Mouse (Mus musculus) CH12.LX (cell line): ENCODE measurements at regions not wholly inside any gene's neighbourhood (a gene's known extent, or its start where the extent isn't known, plus 50 kb on each side); places are given as distances from the start of the nearest gene placed in this dataset.

ENCODE experiments used
- DNase-seq: peaks from one replicate; pipeline ENCODE4 v3.0.0-alpha.2; 2013; ENCODE audit errors: extremely low read depth
- H3K27ac ChIP-seq: 2 replicates; pipeline ENCODE4 v1.5.1; 2012; ENCODE audit warnings: low read depth, mild to moderate bottlenecking, control low read depth, moderate library complexity; ENCODE audit not compliant: insufficient read depth
- H3K27me3 ChIP-seq: replicated peaks from 2 replicates; pipeline ENCODE3; 2012; ENCODE audit warnings: inconsistent platforms
- H3K36me3 ChIP-seq, 2 experiments: replicated peaks in 1 of 2; 2 replicates each; pipeline versions ENCODE3 to v1.6.1; 2012; ENCODE audit warnings: inconsistent platforms in 1 of 2, low read length in 1 of 2, mild to moderate bottlenecking in 1 of 2, mixed read lengths in 1 of 2, moderate library complexity in 1 of 2; ENCODE audit not compliant: control insufficient read depth in 1 of 2, insufficient read depth in 1 of 2
- H3K4me1 ChIP-seq, 2 experiments: 2 replicates each; pipeline ENCODE4 v1.6.1; 2012; ENCODE audit warnings: inconsistent platforms in 1 of 2, moderate library complexity in 1 of 2; ENCODE audit not compliant: insufficient read depth in 2 of 2, control insufficient read depth in 1 of 2
- H3K4me2 ChIP-seq: 2 replicates; pipeline ENCODE4 v1.6.1; 2012; ENCODE audit warnings: low read depth, mild to moderate bottlenecking, control low read depth; ENCODE audit not compliant: poor library complexity, insufficient read depth, severe bottlenecking
- H3K4me3 ChIP-seq, 3 experiments: fragments of 150-350 bp in 1 of 3; sonication (generic) in 1 of 3; replicated peaks in 1 of 3; 2 replicates each; pipeline versions ENCODE3 to v1.5.1; 2011 to 2012; ENCODE audit warnings: low read depth in 2 of 3, low read length in 2 of 3, mild to moderate bottlenecking in 2 of 3, moderate library complexity in 2 of 3, control low read depth in 1 of 3, improper control_type of control experiment in 1 of 3, inconsistent platforms in 1 of 3, mixed read lengths in 1 of 3; ENCODE audit not compliant: poor library complexity in 1 of 3
- H3K79me2 ChIP-seq: replicated peaks from 2 replicates; pipeline ENCODE4 v1.6.1; 2012; ENCODE audit warnings: mild to moderate bottlenecking, moderate library complexity; ENCODE audit not compliant: control insufficient read depth, poor library complexity, insufficient read depth, severe bottlenecking; ENCODE audit errors: extremely low read depth
- H3K9ac ChIP-seq: 2 replicates; pipeline ENCODE4 v1.6.1; 2012; ENCODE audit warnings: low read depth, mild to moderate bottlenecking, control low read depth, moderate library complexity; ENCODE audit not compliant: insufficient read depth
- H3K9me3 ChIP-seq: replicated peaks from 2 replicates; pipeline ENCODE3; 2012; ENCODE audit warnings: low read length, inconsistent platforms, mixed read lengths
- BHLHE40 ChIP-seq: IDR thresholded peaks from 2 replicates; pipeline ENCODE4 v1.6.1; 2011; ENCODE audit warnings: mild to moderate bottlenecking, low read depth, low read length, improper control_type of control experiment
- CHD2 ChIP-seq: IDR thresholded peaks from 2 replicates; pipeline ENCODE4 v1.6.1; 2011; ENCODE audit warnings: low read length, improper control_type of control experiment
- CTCF ChIP-seq, 2 experiments: IDR thresholded peaks in 1 of 2; conservative IDR thresholded peaks in 1 of 2; 2 replicates each; pipeline ENCODE4 v1.5.1; 2011 to 2012; ENCODE audit warnings: low read depth in 2 of 2, low read length in 2 of 2, improper control_type of control experiment in 1 of 2, inconsistent platforms in 1 of 2, mild to moderate bottlenecking in 1 of 2, moderate library complexity in 1 of 2
- EP300 ChIP-seq: IDR thresholded peaks from 2 replicates; pipeline ENCODE4 v1.6.1; 2011; ENCODE audit warnings: low read length, improper control_type of control experiment
- GABPA ChIP-seq: IDR thresholded peaks from 2 replicates; pipeline ENCODE4 v1.6.1; 2012; ENCODE audit warnings: low read depth, low read length, improper control_type of control experiment, inconsistent platforms; ENCODE audit not compliant: insufficient replicate concordance
- HCFC1 ChIP-seq: IDR thresholded peaks from 2 replicates; pipeline ENCODE4 v1.6.1; 2012; ENCODE audit warnings: low read depth, mild to moderate bottlenecking, inconsistent platforms, low read length, improper control_type of control experiment
- IRF4 ChIP-seq: IDR thresholded peaks from 2 replicates; pipeline ENCODE4 v1.6.1; 2014; ENCODE audit warnings: low read depth, mild to moderate bottlenecking, inconsistent platforms, low read length, improper control_type of control experiment
- JUN ChIP-seq: IDR thresholded peaks from 2 replicates; pipeline ENCODE4 v1.6.1; 2011; ENCODE audit warnings: low read depth, mild to moderate bottlenecking, low read length, improper control_type of control experiment, moderate library complexity; ENCODE audit not compliant: insufficient read depth
- MAFK ChIP-seq: IDR thresholded peaks from 2 replicates; pipeline ENCODE4 v1.6.1; 2011; ENCODE audit warnings: low read length, improper control_type of control experiment; ENCODE audit not compliant: insufficient replicate concordance
- MAX ChIP-seq: IDR thresholded peaks from 2 replicates; pipeline ENCODE4 v1.6.1; 2011; ENCODE audit warnings: low read length, improper control_type of control experiment
- MAZ ChIP-seq: IDR thresholded peaks from 2 replicates; pipeline ENCODE4 v1.6.1; 2012; ENCODE audit warnings: low read depth, mild to moderate bottlenecking, inconsistent platforms, low read length, improper control_type of control experiment, moderate library complexity
- MEF2A ChIP-seq: IDR thresholded peaks from 2 replicates; pipeline ENCODE4 v1.6.1; 2014; ENCODE audit warnings: low read depth, mild to moderate bottlenecking, inconsistent platforms, low read length, improper control_type of control experiment, borderline replicate concordance
- MYC ChIP-seq: IDR thresholded peaks from 2 replicates; pipeline ENCODE4 v1.6.1; 2011; ENCODE audit warnings: low read depth, mild to moderate bottlenecking, improper control_type of control experiment, low read length
- PAX5 ChIP-seq: IDR thresholded peaks from 2 replicates; pipeline ENCODE4 v1.6.1; 2012; ENCODE audit warnings: low read length, inconsistent platforms, mixed read lengths
- POLR2A ChIP-seq: IDR thresholded peaks from 2 replicates; pipeline ENCODE4 v1.6.1; 2011; ENCODE audit warnings: low read depth, mild to moderate bottlenecking, improper control_type of control experiment, low read length
- RAD21 ChIP-seq: IDR thresholded peaks from 2 replicates; pipeline ENCODE4 v1.6.1; 2011; ENCODE audit warnings: low read depth, mild to moderate bottlenecking, low read length, improper control_type of control experiment, moderate library complexity
- RCOR1 ChIP-seq: conservative IDR thresholded peaks from 2 replicates; pipeline ENCODE4 v1.6.1; 2012; ENCODE audit warnings: low read depth, mild to moderate bottlenecking, inconsistent platforms, low read length, improper control_type of control experiment
- SIN3A ChIP-seq: IDR thresholded peaks from 2 replicates; pipeline ENCODE4 v1.6.1; 2012; ENCODE audit warnings: low read length, improper control_type of control experiment, inconsistent platforms
- SMC3 ChIP-seq: IDR thresholded peaks from 2 replicates; pipeline ENCODE4 v1.6.1; 2011; ENCODE audit warnings: low read depth, low read length, improper control_type of control experiment
- TCF12 ChIP-seq: IDR thresholded peaks from 2 replicates; pipeline ENCODE4 v1.6.1; 2014; ENCODE audit warnings: low read depth, mild to moderate bottlenecking, inconsistent platforms, low read length, improper control_type of control experiment
- USF1 ChIP-seq: IDR thresholded peaks from 2 replicates; pipeline ENCODE4 v1.6.1; 2014; ENCODE audit warnings: low read depth, mild to moderate bottlenecking, inconsistent platforms, low read length, improper control_type of control experiment
- ZC3H11A ChIP-seq: IDR thresholded peaks from 2 replicates; pipeline ENCODE4 v1.6.1; 2012; ENCODE audit warnings: low read depth, mild to moderate bottlenecking, inconsistent platforms, low read length, improper control_type of control experiment
- ZKSCAN1 ChIP-seq: IDR thresholded peaks from 2 replicates; pipeline ENCODE4 v1.6.1; 2012; ENCODE audit warnings: low read depth, inconsistent platforms, low read length, improper control_type of control experiment, borderline replicate concordance
- ZMIZ1 ChIP-seq: IDR thresholded peaks from 2 replicates; pipeline ENCODE4 v1.6.1; 2012; ENCODE audit warnings: low read depth, mild to moderate bottlenecking, inconsistent platforms, low read length, improper control_type of control experiment
- dilution Hi-C: fragments of 300-500 bp; cut with MboI; formaldehyde crosslinking; loops from 2 replicates; pipeline ENCODE4 v1.14.3; 2020; ENCODE audit warnings: low sequenced_read_pairs; ENCODE audit not compliant: extremely low pct_unique_long_range_greater_than_20kb, extremely low pct_ligation_motif_present
- in situ Hi-C: fragments of 300-500 bp; cut with MboI; formaldehyde crosslinking; loops from 3 replicates; pipeline ENCODE4 v1.14.3; 2019; ENCODE audit warnings: low sequenced_read_pairs, low pct_ligation_motif_present, low pct_unique_long_range_greater_than_20kb, mixed read lengths

GRCm38 (mm10) chr1:89228426-89228825, 158.2 kb downstream of the Sh3bp4 start:
- peaks cover 78% of the 10 kb centered on the region for H3K9me3 ChIP-seq
- dilution Hi-C loops, result no loop called here
- H3K79me2 ChIP-seq, result no peaks in the 10 kb centered on the region
- no peaks in the 10 kb centered on the region for H3K4me1 ChIP-seq
- TF ChIP-seq EP300 (no peak), MAFK (no peak), POLR2A (no peak), SMC3 (no peak), RCOR1 (no peak), PAX5 (no peak), HCFC1 (no peak), USF1 (no peak), JUN (no peak), BHLHE40 (no peak), SIN3A (no peak), ZKSCAN1 (no peak), MEF2A (no peak)
- H3K4me2 ChIP-seq, result no peak overlapping the region
- no peak overlapping the region for H3K4me3 ChIP-seq
- H3K36me3 ChIP-seq, result no peaks in the 10 kb centered on the region
- H3K27me3 ChIP-seq, result no peaks in the 10 kb centered on the region
- H3K27ac ChIP-seq, result no peak overlapping the region
- in situ Hi-C loops, result no loop called here
- H3K9ac ChIP-seq, result no peak overlapping the region
- no peak for DNase-seq

DNA sequence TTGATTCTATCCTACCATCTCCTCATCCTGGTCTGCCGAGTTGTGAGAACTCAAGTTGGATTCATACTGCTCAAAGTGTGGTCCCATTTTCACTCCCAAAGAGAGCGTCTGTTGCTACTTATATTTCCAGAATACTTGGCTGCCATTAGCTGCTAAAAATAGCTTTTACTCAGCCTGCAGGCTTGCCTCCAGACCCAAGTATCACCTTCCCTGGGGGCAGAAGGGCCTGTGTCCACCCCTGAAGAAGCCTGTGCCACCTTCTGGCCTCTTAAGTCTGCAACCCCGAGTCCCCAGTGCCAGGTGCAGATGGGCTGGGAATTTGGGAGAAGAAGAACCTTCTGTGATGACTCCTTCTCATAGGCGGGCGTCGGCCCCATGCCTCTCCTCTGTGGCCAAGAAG, 161.5 kb downstream of the Sh3bp4 start:
- Histone ChIP-seq H3K36me3 (no peaks in the 10 kb centered on the region), H3K4me3 (no peak overlapping the region), H3K27ac (no peak overlapping the region), H3K9me3 (peaks cover 89% of the 10 kb centered on the region), H3K79me2 (no peaks in the 10 kb centered on the region), H3K27me3 (no peaks in the 10 kb centered on the region)
- dilution Hi-C loops (no loop called here), in situ Hi-C loops (no loop called here)
- no peak for DNase-seq
- TF ChIP-seq ZMIZ1 (no peak), GABPA (no peak), USF1 (no peak), IRF4 (no peak), RCOR1 (no peak), MYC (no peak), HCFC1 (no peak), MAX (no peak), ZC3H11A (no peak), CTCF (conservative IDR thresholded peaks at IDR 0.05 in 1 of 2, IDR thresholded peaks at IDR 0.05 in 1 of 2; ENCODE audit: low read depth in 2 of 2, low read length in 2 of 2) (no peak), EP300 (no peak), CHD2 (no peak), RAD21 (no peak), SIN3A (no peak), SMC3 (no peak), MAZ (no peak), TCF12 (no peak)
- TF ChIP-seq, all 38 proteins: peak for 0
- Histone ChIP-seq H3K9ac (no peak overlapping the region), H3K4me1 (no peaks in the 10 kb centered on the region), H3K4me2 (no peak overlapping the region)
